Mouse (Mus musculus): ENCODE data around the gene Hnrnph2.

Gene Hnrnph2

GRCm38 (mm10) chrX:134619695-134620094 lies 18.7 kb downstream of the Hnrnph2 start:
- DNase-seq: no peak

GRCm38 (mm10) chrX:134620254-134620865 lies 19.4 kb downstream of the Hnrnph2 start:
- DNase-seq: no peak

DNA sequence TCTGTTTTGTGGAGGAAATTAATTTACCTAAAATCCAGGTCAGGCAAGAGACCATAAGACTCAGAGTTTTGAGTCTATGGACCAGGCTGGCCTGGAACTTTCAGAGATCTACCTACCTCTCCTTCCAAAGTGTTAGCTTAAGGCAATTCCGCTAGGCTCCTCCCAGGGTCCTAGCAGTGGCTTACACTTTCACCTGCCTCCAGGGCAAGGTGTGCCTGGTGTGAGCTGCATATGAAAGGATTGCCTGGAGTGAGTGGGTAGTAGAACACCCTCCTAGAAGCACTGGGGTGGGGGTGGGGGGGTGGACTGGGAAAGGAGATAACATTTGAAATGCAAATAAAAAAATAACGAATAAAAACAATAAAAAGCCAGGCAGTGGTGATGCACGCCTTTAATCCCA lies 20.7 kb downstream of the Hnrnph2 start:
- DNase-seq: no peak

- no peak for DNase-seq
Measured at GRCm38 (mm10) chrX:134623350-134623749, 22.4 kb downstream of the Hnrnph2 start.

GRCm38 (mm10) chrX:134628200-134628599 lies 27.2 kb downstream of the Hnrnph2 start:
- DNase-seq: no peak

GRCm38 (mm10) chrX:134632710-134633109 lies 31.7 kb downstream of the Hnrnph2 start:
- DNase-seq: no peak

DNA sequence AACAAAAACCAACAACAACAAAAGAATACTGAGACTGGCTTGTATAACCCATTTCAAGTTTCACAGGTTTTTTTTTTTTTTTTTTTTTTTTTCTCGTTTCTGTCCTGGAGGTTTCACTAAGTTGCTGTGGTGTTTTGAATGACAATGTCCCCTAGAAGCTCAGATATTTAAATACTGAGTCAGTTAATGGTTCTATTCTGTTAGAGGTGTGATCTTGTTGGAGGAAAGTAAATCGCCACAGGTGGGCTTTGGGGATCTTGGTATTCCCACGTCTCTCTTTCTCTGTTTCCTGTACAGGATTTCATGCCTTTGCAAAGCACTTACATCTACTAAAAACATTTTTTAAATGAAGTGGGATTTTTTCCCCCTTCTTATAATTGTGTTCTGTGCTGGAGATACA lies 34.1 kb downstream of the Hnrnph2 start:
- no peak for DNase-seq

DNA sequence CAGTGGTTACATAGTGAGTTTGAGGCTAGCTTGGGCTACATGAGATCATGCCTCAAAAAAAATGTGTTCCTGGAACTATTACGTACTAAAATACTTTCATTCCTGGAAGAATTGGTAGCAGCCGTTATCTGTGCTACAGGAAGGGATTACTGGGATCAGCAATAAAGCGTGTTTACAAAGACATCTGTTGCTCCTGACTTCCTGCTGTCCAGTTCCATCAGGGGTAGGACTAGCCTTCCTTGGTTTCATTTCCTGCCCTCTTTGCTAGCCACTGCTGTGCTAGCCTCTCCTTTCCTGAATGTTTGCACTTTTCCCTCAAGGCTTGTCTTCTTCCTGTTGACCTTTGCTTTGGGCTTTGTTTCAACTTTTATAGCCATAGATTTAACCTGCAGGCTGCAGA lies 34.9 kb downstream of the Hnrnph2 start:
- DNase-seq: peak in 1 of 2 experiments; percentile 9

DNA sequence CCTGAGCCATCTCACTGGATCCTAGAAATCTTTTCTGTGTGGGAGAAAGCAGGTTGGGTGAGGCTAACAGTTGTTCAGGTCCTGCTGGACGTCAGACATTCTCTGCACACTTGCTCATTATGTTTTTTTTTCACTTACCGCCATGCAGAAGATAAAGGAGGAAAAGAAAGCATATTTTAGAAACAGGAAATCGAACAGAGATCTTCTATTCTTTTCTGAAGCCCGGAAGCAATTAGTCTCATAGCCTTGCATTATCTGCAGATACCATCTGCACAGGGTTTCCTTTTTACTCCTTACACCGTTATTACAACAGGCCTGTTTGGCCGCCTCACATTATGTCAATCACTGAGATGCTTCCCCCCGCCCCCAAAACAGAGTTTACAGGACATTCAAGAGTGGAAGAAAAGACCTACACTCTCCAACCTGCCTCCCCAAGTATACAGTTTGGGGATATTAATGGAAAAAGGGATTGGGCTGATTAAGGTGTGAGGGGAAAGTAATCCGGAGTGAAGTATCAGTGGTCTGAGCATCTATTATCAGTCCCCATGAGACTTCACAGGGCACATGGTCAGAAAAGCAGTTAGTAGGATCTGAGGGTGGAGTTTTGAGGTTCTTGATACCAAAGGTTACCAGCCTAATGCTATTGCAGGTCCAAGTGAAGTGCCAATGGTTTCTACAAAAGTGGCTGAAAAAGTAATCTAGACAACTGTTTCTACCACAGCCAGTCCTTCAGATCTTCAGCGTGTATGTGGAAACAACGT lies 40.2 kb downstream of the Hnrnph2 start:
- DNase-seq: peak in 1 of 2 experiments; percentile 10

DNA sequence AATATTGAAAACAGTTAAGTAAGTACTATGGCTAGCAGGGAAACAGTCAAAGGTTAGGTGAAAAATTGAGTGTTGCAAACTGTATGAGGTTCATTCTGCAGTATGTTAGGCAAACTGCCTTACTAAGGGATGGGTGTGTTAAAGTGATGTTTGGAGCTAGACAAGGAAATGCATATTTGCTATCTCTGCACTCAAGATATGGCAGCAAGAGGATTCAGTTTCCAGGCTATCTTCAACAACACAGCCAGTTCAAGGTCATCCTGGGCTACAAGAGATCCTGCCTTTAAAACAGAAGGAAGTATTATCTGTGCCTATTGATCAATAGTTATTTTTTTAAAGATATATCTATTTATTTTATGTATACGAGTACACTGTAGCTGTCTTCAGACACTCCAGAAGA lies 45.4 kb downstream of the Hnrnph2 start:
- no peak for DNase-seq

DNA sequence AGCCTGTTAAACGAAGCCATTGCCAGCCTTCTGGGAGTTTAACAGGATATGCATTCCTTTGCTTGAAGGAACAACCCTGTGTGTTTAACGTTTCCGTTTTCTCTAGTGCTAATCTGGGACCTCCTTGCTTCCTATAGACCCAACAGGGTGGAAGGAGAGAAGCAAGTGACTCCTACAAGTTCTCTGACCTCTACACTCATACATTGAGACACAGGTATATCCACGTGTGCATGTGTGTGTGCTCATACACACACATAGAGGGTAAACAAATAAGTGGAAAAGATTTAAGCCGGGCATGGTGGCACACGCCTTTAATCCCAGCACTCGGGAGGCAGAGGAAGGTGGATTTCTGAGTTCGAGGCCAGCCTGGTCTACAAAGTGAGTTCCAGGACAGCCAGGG lies 46.4 kb downstream of the Hnrnph2 start:
- DNase-seq: no peak

- DNase-seq: peak; percentile 50 to 71
Measured at GRCm38 (mm10) chrX:134648031-134648692, 47.2 kb downstream of the Hnrnph2 start.

DNA sequence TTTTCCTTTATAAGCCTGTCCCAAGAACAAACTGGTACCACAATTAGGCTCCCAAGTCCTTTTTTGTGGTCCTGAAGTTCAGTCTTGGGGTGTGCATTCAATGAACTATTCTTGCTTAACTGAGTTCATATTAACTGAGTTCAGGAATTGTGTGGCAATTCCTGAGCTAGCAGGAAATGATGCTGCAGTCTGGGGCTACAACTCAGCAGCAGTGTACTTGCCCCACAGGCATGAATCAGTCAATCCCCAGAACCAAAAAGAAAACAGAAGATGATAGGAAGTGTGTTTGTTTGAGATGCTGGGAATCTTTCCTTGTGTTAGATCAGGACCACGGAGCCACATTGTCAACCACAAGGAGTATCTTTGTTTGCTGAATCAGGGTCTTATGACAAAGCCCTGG lies 51.1 kb downstream of the Hnrnph2 start:
- no peak for DNase-seq

Data from lung, adult 18-20 months (tissue).